Mouse (Mus musculus) heart, adult 2 months (tissue): ENCODE measurements at regions not wholly inside any gene's neighbourhood (a gene's known extent, or its start where the extent isn't known, plus 50 kb on each side); places are given as distances from the start of the nearest gene placed in this dataset.

ENCODE experiments used
- CTCF ChIP-seq: fragments of 200-600 bp; IDR thresholded peaks from 2 replicates; pipeline ENCODE4 v1.8.1; 2022; ENCODE audit warnings: antibody characterized with exemption, mild to moderate bottlenecking, moderate library complexity
- EP300 ChIP-seq: fragments of 200-500 bp; IDR thresholded peaks from 2 replicates; pipeline ENCODE4 v1.6.1; 2011; ENCODE audit warnings: low read depth, low read length, control low read depth; ENCODE audit not compliant: insufficient read depth

- no peak for TF ChIP-seq EP300
- TF ChIP-seq CTCF: no peak
These were observed 747.8 kb downstream of the Slitrk6 start for GRCm38 (mm10) chr14:110007159-110007558.
